Mouse (Mus musculus) limb, embryonic 12.5 days (tissue): ENCODE measurements around the gene Sirt2. TPM values are rescaled to one million over a fixed set of nuclear protein-coding genes. Genes with fewer than 3 reads are reported as not detected.

Source experiments
- ATAC-seq: fragments of 200-750 bp; cut with Nextera tagmentation; 2 replicates; pipeline ENCODE4 v1.8.0; 2017; ENCODE audit warnings: low read depth, moderate TSS enrichment; ENCODE audit not compliant: insufficient number of reproducible peaks, insufficient read depth, low FRiP score, low TSS enrichment
- H3K27ac ChIP-seq: fragments of 300-500 bp; sonication (generic); 2 replicates; pipeline ENCODE4 v1.5.1; 2016; ENCODE audit warnings: mild to moderate bottlenecking, moderate library complexity
- H3K27me3 ChIP-seq: fragments of 300-500 bp; sonication (generic); 2 replicates; pipeline ENCODE4 v1.6.1; 2016; ENCODE audit warnings: mild to moderate bottlenecking, moderate library complexity
- H3K36me3 ChIP-seq: fragments of 300-500 bp; sonication (generic); 2 replicates; pipeline ENCODE4 v1.6.1; 2016; ENCODE audit warnings: mild to moderate bottlenecking, moderate library complexity
- H3K4me1 ChIP-seq: fragments of 300-500 bp; sonication (generic); replicated peaks from 2 replicates; pipeline ENCODE4 v1.6.1; 2016
- H3K4me2 ChIP-seq: fragments of 300-500 bp; sonication (generic); 2 replicates; pipeline ENCODE4 v1.6.1; 2016; ENCODE audit warnings: mild to moderate bottlenecking, moderate library complexity
- H3K4me3 ChIP-seq: fragments of 300-500 bp; sonication (generic); replicated peaks from 2 replicates; pipeline ENCODE4 v1.5.1; 2016; ENCODE audit warnings: mild to moderate bottlenecking
- H3K9ac ChIP-seq: fragments of 300-500 bp; sonication (generic); replicated peaks from 2 replicates; pipeline ENCODE4 v1.6.1; 2016; ENCODE audit warnings: mild to moderate bottlenecking, moderate library complexity
- H3K9me3 ChIP-seq: fragments of 300-500 bp; sonication (generic); 2 replicates; pipeline ENCODE4 v1.6.1; 2016; ENCODE audit warnings: mild to moderate bottlenecking, moderate library complexity
- WGBS: fragments of 180-500 bp; shearing (Covaris S2); methylation state at CpG from one replicate; pipeline ENCODE4 v1.1.7; 2016; 5-methylcytosine and 5-hydroxymethylcytosine counted together
- polyA plus RNA-seq: library from polyadenylated mRNA; unstranded; fragments of >200 nt; fragmentation: Nextera tagmentation; extraction: Ambion mirVana; gene quantifications from 2 replicates; pipeline ENCODE4 v1.2.1, GENCODE M21; 2016

Gene Sirt2
- polyA plus RNA-seq, 1 experiment from 2014 or later, result 70.8 TPM

DNA sequence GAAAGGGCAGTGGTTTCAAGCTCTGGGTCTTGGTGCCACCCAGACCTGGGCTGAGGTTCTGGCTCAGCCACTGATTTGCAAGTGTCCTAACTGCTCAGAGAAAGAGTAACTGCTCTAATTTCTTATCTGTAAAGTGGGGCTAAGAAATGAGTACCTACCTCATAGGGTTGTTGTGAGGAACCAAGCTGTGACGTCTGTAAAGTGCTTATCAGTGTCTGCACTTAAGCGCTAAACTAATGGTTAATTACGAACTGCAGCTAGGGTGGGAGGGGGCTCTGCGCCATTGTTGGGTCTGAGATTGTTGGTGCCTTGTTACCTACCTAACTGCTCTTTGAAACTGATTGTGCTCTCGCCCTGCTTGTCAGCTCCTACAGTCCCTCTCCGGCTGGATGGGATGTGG, 51.0 kb downstream of the Sirt2 start:
- Histone ChIP-seq H3K27ac (no peak overlapping the region), H3K27me3 (no peaks in the 10 kb centered on the region), H3K36me3 (peaks cover 100% of the 10 kb centered on the region), H3K4me3 (no peak overlapping the region), H3K9ac (no peak overlapping the region; the same call in 1 of the 2 replicates), H3K4me2 (no peak overlapping the region), H3K9me3 (no peaks in the 10 kb centered on the region), H3K4me1 (peaks cover 44% of the 10 kb centered on the region)
- 74% methylated on average over 6 of the region's 6 CpGs for WGBS
- no peak for ATAC-seq

DNA sequence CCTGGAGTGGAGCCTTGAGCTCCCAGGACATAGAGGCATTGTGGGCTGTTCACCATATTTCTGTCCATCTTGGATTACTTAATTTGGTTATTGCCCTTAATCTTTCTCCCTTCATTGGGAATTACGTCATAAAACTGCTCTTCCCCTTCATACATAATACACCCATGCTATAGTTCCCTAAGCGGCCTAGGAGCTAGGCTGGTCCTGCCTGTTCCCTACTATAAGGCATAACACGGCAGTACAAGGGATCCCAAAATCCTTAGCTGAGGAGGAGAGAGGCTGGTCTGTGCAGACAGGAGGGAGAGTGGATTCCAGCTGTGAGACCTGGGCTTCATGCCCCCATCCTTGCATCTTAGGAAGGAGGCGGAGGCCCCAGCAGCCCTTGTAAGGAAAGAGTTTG, 51.4 kb downstream of the Sirt2 start:
- Histone ChIP-seq H3K9me3 (no peaks in the 10 kb centered on the region), H3K4me2 (no peak overlapping the region), H3K27me3 (no peaks in the 10 kb centered on the region), H3K36me3 (peaks cover 100% of the 10 kb centered on the region), H3K27ac (no peak overlapping the region), H3K4me1 (peaks cover 39% of the 10 kb centered on the region), H3K4me3 (no peak overlapping the region), H3K9ac (no peak overlapping the region; the same call in 1 of the 2 replicates)
- 84% methylated on average over 4 of the region's 4 CpGs for WGBS
- ATAC-seq, result no peak

DNA sequence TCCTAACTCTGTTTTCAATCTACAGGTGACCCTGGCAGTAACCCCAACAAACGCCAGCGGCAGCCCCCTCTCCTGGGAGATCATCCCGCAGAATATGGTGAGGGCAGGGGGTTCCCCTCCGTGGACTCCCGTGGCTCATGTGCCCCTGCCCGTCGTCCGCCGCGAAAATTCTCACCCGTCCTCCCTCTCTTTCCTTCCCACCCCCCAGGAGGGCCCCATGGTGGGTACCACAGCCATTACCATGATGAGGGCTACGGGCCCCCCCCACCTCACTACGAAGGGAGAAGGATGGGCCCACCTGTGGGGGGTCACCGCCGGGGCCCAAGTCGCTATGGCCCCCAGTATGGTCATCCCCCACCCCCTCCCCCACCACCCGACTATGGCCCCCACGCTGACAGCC, 51.9 kb downstream of the Sirt2 start:
- H3K4me3 ChIP-seq, result no peak overlapping the region
- H3K27me3 ChIP-seq, result no peaks in the 10 kb centered on the region
- H3K27ac ChIP-seq, result no peak overlapping the region
- ATAC-seq, result no peak
- no peak overlapping the region for H3K9ac ChIP-seq
- H3K36me3 ChIP-seq, result peaks cover 99% of the 10 kb centered on the region
- peaks cover 37% of the 10 kb centered on the region for H3K4me1 ChIP-seq
- WGBS, result 88% methylated on average over 18 of the region's 18 CpGs
- H3K9me3 ChIP-seq, result no peaks in the 10 kb centered on the region
- no peak overlapping the region for H3K4me2 ChIP-seq

- H3K36me3 ChIP-seq, result peaks cover 94% of the 10 kb centered on the region
- no peak overlapping the region for H3K9ac ChIP-seq
- no peak overlapping the region for H3K4me3 ChIP-seq
- 88% methylated on average over 4 of the region's 4 CpGs for WGBS
- no peaks in the 10 kb centered on the region for H3K9me3 ChIP-seq
- H3K4me1 ChIP-seq, result peaks cover 33% of the 10 kb centered on the region
- ATAC-seq, result no peak
- no peaks in the 10 kb centered on the region for H3K27me3 ChIP-seq
- no peak overlapping the region for H3K4me2 ChIP-seq
- no peak overlapping the region for H3K27ac ChIP-seq
These were observed 52.4 kb downstream of the Sirt2 start for GRCm38 (mm10) chr7:28818861-28819452.

DNA sequence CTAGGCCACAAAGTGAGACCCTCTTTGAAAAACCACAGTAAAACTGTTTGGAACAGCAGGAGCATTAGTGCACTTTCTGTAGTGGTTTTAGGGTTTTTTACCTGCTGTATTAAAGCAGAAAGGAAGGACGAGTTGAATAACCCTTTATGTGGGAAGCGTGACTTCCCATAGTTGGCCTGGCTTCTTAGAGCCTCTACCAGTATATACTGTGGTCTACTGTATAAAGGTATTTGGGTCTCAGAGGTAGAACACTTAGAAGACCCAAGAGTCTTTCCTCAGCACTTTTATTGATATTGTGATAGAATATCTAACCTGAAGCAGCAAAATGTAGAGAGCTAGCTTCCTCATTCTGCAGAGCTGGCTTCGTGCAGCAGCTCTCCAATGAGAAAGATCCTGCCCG, 53.0 kb downstream of the Sirt2 start:
- Histone ChIP-seq H3K4me2 (no peak overlapping the region), H3K27ac (no peak overlapping the region), H3K9ac (no peak overlapping the region), H3K4me3 (no peak overlapping the region), H3K9me3 (no peaks in the 10 kb centered on the region), H3K27me3 (no peaks in the 10 kb centered on the region), H3K4me1 (peaks cover 28% of the 10 kb centered on the region), H3K36me3 (peaks cover 88% of the 10 kb centered on the region)
- WGBS, result 90% methylated on average over 4 of the region's 4 CpGs
- no peak for ATAC-seq

DNA sequence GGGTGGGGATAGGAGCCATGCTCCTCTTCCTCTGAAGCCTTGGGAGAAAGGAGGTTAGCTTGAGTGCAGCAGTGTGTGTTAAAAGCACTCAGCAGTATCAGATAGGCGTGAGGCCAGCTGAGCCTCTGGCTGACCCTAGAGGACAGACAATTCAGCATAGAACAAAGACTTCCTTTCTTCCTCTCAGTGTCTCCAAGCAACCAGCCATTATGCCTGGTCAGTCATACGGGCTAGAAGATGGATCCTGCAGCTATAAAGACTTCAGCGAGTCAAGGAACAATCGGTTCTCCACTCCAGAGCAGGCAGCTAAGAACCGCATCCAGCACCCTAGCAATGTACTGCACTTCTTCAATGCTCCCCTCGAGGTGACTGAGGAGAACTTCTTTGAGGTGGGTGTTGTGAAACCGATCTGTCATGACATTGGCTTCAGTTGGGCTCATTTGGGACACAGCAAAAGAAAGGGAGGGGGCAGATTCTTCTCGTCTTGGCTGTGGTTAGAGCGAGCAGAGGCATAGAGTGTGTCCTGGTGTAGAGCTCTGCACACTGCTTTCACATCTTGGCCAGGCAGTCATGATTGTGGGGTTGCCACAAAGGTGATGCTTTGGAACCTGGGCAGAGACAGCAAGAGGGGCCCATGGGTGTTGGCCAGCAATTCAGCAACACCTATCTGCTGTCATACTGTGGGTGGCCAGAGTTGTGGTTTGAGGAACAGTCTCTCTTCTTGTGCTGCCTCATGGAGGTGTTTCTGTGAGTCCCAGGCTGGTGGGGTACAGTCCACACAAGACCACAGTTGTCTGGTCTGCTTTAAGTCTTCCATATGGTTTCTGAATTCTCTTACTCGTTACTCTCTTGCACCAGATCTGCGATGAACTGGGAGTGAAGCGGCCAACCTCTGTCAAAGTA, 54.1 kb downstream of the Sirt2 start:
- Histone ChIP-seq H3K27ac (peak overlapping the region; percentile 23; the same call in 1 of the 2 replicates), H3K36me3 (peaks cover 77% of the 10 kb centered on the region), H3K4me1 (peaks cover 20% of the 10 kb centered on the region), H3K4me3 (no peak overlapping the region), H3K27me3 (no peaks in the 10 kb centered on the region), H3K9ac (no peak overlapping the region), H3K9me3 (no peaks in the 10 kb centered on the region), H3K4me2 (no peak overlapping the region)
- WGBS, result 87% methylated on average over 12 of the region's 12 CpGs
- ATAC-seq, result no peak

DNA sequence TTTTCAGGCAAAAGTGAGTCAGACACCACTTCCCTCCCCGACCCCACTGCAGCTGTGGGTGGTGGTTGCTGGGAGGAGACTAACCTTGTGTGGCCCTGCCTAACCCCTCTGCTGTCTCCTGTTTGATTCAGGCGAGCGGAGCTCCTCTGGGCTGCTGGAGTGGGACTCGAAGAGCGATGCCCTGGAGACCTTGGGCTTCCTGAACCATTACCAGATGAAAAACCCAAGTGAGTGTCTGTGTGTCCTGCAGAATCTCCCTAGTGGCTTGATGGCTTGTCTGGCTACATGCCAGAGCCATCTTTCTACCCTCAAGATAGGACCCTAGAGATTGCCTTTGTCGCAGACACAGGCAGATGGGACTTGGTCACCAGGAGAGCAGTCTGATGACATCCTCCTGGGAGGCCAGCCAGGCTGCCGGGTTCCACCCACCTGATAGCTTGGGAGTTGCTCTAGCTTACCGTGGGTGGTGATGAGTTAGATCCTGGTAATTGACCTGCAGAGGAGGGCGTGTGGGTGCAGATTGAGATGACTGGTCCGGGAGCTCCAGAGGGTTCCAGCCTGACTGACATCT, 54.8 kb downstream of the Sirt2 start:
- Histone ChIP-seq H3K4me3 (no peak overlapping the region), H3K4me2 (no peak overlapping the region), H3K27ac (peak overlapping the region; percentile 41; the same call in 1 of the 2 replicates), H3K9me3 (no peaks in the 10 kb centered on the region), H3K9ac (no peak overlapping the region), H3K36me3 (peaks cover 72% of the 10 kb centered on the region), H3K27me3 (no peaks in the 10 kb centered on the region), H3K4me1 (peaks cover 19% of the 10 kb centered on the region)
- 74% methylated on average over 10 of the region's 10 CpGs for WGBS
- ATAC-seq, result no peak

DNA sequence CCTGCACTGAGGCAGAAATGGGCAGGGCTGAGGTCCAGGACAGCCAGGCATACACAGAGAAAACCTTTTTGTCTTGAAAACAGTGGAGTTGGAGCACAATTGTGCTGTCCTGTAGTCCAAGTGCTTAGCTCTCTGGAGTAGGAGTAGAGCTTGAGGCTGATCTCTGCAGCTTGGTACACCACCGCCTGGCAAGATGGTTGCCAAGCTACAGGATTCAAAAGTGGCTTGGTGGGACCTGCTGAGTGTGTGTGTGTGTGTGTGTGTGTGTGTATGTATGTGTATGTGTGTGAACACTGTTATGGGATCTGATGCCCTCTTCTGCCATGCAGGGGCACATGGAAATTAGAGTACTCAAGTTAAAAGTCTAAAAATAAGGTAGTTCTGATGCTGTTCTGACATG, 56.0 kb downstream of the Sirt2 start:
- H3K4me2 ChIP-seq, result no peak overlapping the region
- WGBS, result 71% methylated on average over 1 of the region's 1 CpGs
- no peaks in the 10 kb centered on the region for H3K27me3 ChIP-seq
- H3K9me3 ChIP-seq, result no peaks in the 10 kb centered on the region
- H3K27ac ChIP-seq, result peak overlapping the region; percentile 25; the same call in 1 of the 2 replicates
- no peak for ATAC-seq
- peaks cover 61% of the 10 kb centered on the region for H3K36me3 ChIP-seq
- H3K4me3 ChIP-seq, result no peak overlapping the region
- peaks cover 13% of the 10 kb centered on the region for H3K4me1 ChIP-seq
- no peak overlapping the region for H3K9ac ChIP-seq

GRCm38 (mm10) chr7:28822993-28823903, 56.7 kb downstream of the Sirt2 start:
- Histone ChIP-seq H3K4me3 (no peak overlapping the region), H3K4me1 (peaks cover 12% of the 10 kb centered on the region), H3K27ac (peak overlapping the region; percentile 25; the same call in 1 of the 2 replicates), H3K9ac (no peak overlapping the region), H3K36me3 (peaks cover 54% of the 10 kb centered on the region), H3K9me3 (no peaks in the 10 kb centered on the region), H3K4me2 (no peak overlapping the region), H3K27me3 (no peaks in the 10 kb centered on the region)
- no peak for ATAC-seq
- 54% methylated on average over 10 of the region's 10 CpGs for WGBS

- H3K4me2 ChIP-seq, result no peak overlapping the region
- peaks cover 53% of the 10 kb centered on the region for H3K36me3 ChIP-seq
- H3K27me3 ChIP-seq, result no peaks in the 10 kb centered on the region
- no peak overlapping the region for H3K4me3 ChIP-seq
- no peak overlapping the region for H3K9ac ChIP-seq
- ATAC-seq, result no peak
- peaks cover 12% of the 10 kb centered on the region for H3K4me1 ChIP-seq
- H3K27ac ChIP-seq, result peak overlapping the region; percentile 90
- WGBS, result 49% methylated on average over 2 of the region's 2 CpGs
- no peaks in the 10 kb centered on the region for H3K9me3 ChIP-seq
These were observed 57.4 kb downstream of the Sirt2 start for GRCm38 (mm10) chr7:28823932-28824331.
